Mouse (Mus musculus): ENCODE measurements around the gene Hs6st3.

Gene Hs6st3

GRCm38 (mm10) chr14:119789457-119789856 lies 651.3 kb downstream of the Hs6st3 start:
- in situ Hi-C loops (cut with MboI, MseI) = no loop called here

GRCm38 (mm10) chr14:119797172-119797850 lies 659.2 kb downstream of the Hs6st3 start:
- in situ Hi-C loops (cut with MboI, MseI) = no loop called here

GRCm38 (mm10) chr14:119798561-119798960 lies 660.4 kb downstream of the Hs6st3 start:
- in situ Hi-C loops (cut with MboI, MseI) = no loop called here

- in situ Hi-C loops (cut with MboI, MseI) = no loop called here
Measured at GRCm38 (mm10) chr14:119800856-119801255, 662.7 kb downstream of the Hs6st3 start.

GRCm38 (mm10) chr14:119813898-119814297 lies 675.8 kb downstream of the Hs6st3 start:
- in situ Hi-C loops (cut with MboI, MseI) = no loop called here

GRCm38 (mm10) chr14:119815616-119816015 lies 677.5 kb downstream of the Hs6st3 start:
- in situ Hi-C loops (cut with MboI, MseI) = no loop called here

- in situ Hi-C loops (cut with MboI, MseI) = no loop called here
Measured at GRCm38 (mm10) chr14:119820562-119820961, 682.4 kb downstream of the Hs6st3 start.

- in situ Hi-C loops (cut with MboI, MseI) = no loop called here
Measured at GRCm38 (mm10) chr14:119831165-119832011, 693.2 kb downstream of the Hs6st3 start.

- in situ Hi-C loops (cut with MboI, MseI) = no loop called here
Measured at GRCm38 (mm10) chr14:119832012-119832325, 693.8 kb downstream of the Hs6st3 start.

GRCm38 (mm10) chr14:119832940-119833339 lies 694.8 kb downstream of the Hs6st3 start:
- in situ Hi-C loops (cut with MboI, MseI) = no loop called here

- in situ Hi-C loops (cut with MboI, MseI) = no loop called here
Measured at GRCm38 (mm10) chr14:119834008-119834700, 696.0 kb downstream of the Hs6st3 start.

GRCm38 (mm10) chr14:119836051-119836450 lies 697.9 kb downstream of the Hs6st3 start:
- in situ Hi-C loops (cut with MboI, MseI) = no loop called here

GRCm38 (mm10) chr14:119847540-119847939 lies 709.4 kb downstream of the Hs6st3 start:
- in situ Hi-C loops (cut with MboI, MseI) = no loop called here

- in situ Hi-C loops (cut with MboI, MseI) = no loop called here
Measured at GRCm38 (mm10) chr14:119848759-119849298, 710.7 kb downstream of the Hs6st3 start.

- in situ Hi-C loops (cut with MboI, MseI) = no loop called here
Measured at GRCm38 (mm10) chr14:119849338-119849737, 711.2 kb downstream of the Hs6st3 start.

- in situ Hi-C loops (cut with MboI, MseI) = no loop called here
Measured at GRCm38 (mm10) chr14:119852139-119852538, 714.0 kb downstream of the Hs6st3 start.

- in situ Hi-C loops (cut with MboI, MseI) = no loop called here
Measured at GRCm38 (mm10) chr14:119857338-119858291, 719.5 kb downstream of the Hs6st3 start.

GRCm38 (mm10) chr14:119873617-119874016 lies 735.5 kb downstream of the Hs6st3 start:
- in situ Hi-C loops (cut with MboI, MseI) = no loop called here

GRCm38 (mm10) chr14:119892922-119893321 lies 754.8 kb downstream of the Hs6st3 start:
- in situ Hi-C loops (cut with MboI, MseI) = no loop called here

- in situ Hi-C loops (cut with MboI, MseI) = no loop called here
Measured at GRCm38 (mm10) chr14:119895097-119895496, 757.0 kb downstream of the Hs6st3 start.

All from T-helper 17 cell (primary cell).